Mouse (Mus musculus): ENCODE results near the gene Kif1b.

Gene Kif1b

GRCm38 (mm10) chr4:149307596-149308490 lies at the start of gene Kif1b:
TSS of gene Kif1b (minus strand) at chr4:149307693.
- DNase-seq (ENCODE audit: low read depth in 1 of 2, low spot score in 2 of 2) = peak; percentile 90 to 97

GRCm38 (mm10) chr4:149354671-149355070 lies 47.2 kb upstream of the Kif1b start:
- no peak for DNase-seq (ENCODE audit: low read depth in 1 of 2, low spot score in 2 of 2)

GRCm38 (mm10) chr4:149351596-149352150 lies 44.2 kb upstream of the Kif1b start:
- DNase-seq (ENCODE audit: low read depth in 1 of 2, low spot score in 2 of 2) = no peak

- no peak for DNase-seq (ENCODE audit: low read depth in 1 of 2, low spot score in 2 of 2)
These were observed 41.5 kb upstream of the Kif1b start for GRCm38 (mm10) chr4:149348963-149349362.

GRCm38 (mm10) chr4:149345873-149346272 lies 38.4 kb upstream of the Kif1b start:
- DNase-seq (ENCODE audit: low read depth in 1 of 2, low spot score in 2 of 2) = no peak

- no peak for DNase-seq (ENCODE audit: low read depth in 1 of 2, low spot score in 2 of 2)
These were observed 36.8 kb upstream of the Kif1b start for GRCm38 (mm10) chr4:149344311-149344710.

GRCm38 (mm10) chr4:149340680-149341079 lies 33.2 kb upstream of the Kif1b start:
- DNase-seq (ENCODE audit: low read depth in 1 of 2, low spot score in 2 of 2) = peak; percentile 14 to 24

- DNase-seq (ENCODE audit: low read depth in 1 of 2, low spot score in 2 of 2) = no peak
These were observed 32.1 kb upstream of the Kif1b start for GRCm38 (mm10) chr4:149339426-149340214.

- no peak for DNase-seq (ENCODE audit: low read depth in 1 of 2, low spot score in 2 of 2)
These were observed 30.6 kb upstream of the Kif1b start for GRCm38 (mm10) chr4:149338137-149338536.

- no peak for DNase-seq (ENCODE audit: low read depth in 1 of 2, low spot score in 2 of 2)
These were observed 29.9 kb upstream of the Kif1b start for GRCm38 (mm10) chr4:149337353-149337752.

- no peak for DNase-seq (ENCODE audit: low read depth in 1 of 2, low spot score in 2 of 2)
These were observed 28.8 kb upstream of the Kif1b start for GRCm38 (mm10) chr4:149336302-149336701.

- DNase-seq (ENCODE audit: low read depth in 1 of 2, low spot score in 2 of 2) = no peak
These were observed 27.4 kb upstream of the Kif1b start for GRCm38 (mm10) chr4:149334881-149335280.

GRCm38 (mm10) chr4:149332726-149333125 lies 25.2 kb upstream of the Kif1b start:
- no peak for DNase-seq (ENCODE audit: low read depth in 1 of 2, low spot score in 2 of 2)

GRCm38 (mm10) chr4:149330495-149330894 lies 23.0 kb upstream of the Kif1b start:
- no peak for DNase-seq (ENCODE audit: low read depth in 1 of 2, low spot score in 2 of 2)

- DNase-seq (ENCODE audit: low read depth in 1 of 2, low spot score in 2 of 2) = no peak
These were observed 21.2 kb upstream of the Kif1b start for GRCm38 (mm10) chr4:149328735-149329134.

- no peak for DNase-seq (ENCODE audit: low read depth in 1 of 2, low spot score in 2 of 2)
These were observed 19.8 kb upstream of the Kif1b start for GRCm38 (mm10) chr4:149327281-149327680.

GRCm38 (mm10) chr4:149325411-149326162 lies 18.1 kb upstream of the Kif1b start:
- DNase-seq (ENCODE audit: low read depth in 1 of 2, low spot score in 2 of 2) = no peak

GRCm38 (mm10) chr4:149323730-149324129 lies 16.2 kb upstream of the Kif1b start:
- no peak for DNase-seq (ENCODE audit: low read depth in 1 of 2, low spot score in 2 of 2)

- no peak for DNase-seq (ENCODE audit: low read depth in 1 of 2, low spot score in 2 of 2)
These were observed 15.2 kb upstream of the Kif1b start for GRCm38 (mm10) chr4:149322718-149323117.

- DNase-seq (ENCODE audit: low read depth in 1 of 2, low spot score in 2 of 2) = no peak
These were observed 14.8 kb upstream of the Kif1b start for GRCm38 (mm10) chr4:149322286-149322685.

GRCm38 (mm10) chr4:149319088-149319487 lies 11.6 kb upstream of the Kif1b start:
- no peak for DNase-seq (ENCODE audit: low read depth in 1 of 2, low spot score in 2 of 2)
